Mouse (Mus musculus) spleen, adult 2 months (tissue): ENCODE measurements around the gene Eml4.

ENCODE experiments used
- CTCF ChIP-seq: fragments of 200-500 bp; IDR thresholded peaks from 2 replicates; pipeline ENCODE4 v1.5.1; 2011; ENCODE audit warnings: mild to moderate bottlenecking, inconsistent platforms; ENCODE audit not compliant: insufficient read depth, insufficient read length, insufficient replicate concordance; ENCODE audit errors: extremely low read depth
- POLR2A ChIP-seq: fragments of 200-500 bp; IDR thresholded peaks from 2 replicates; pipeline ENCODE4 v1.6.1; 2011; ENCODE audit warnings: low read depth, low read length, inconsistent platforms

- no peak for TF ChIP-seq CTCF
- TF ChIP-seq POLR2A = no peak
Measured at GRCm38 (mm10) chr17:83378444-83378762, 27.7 kb downstream of the Eml4 start.
